In genomic region chr11:106037418-106037751, GRCm38 (mm10) we compare ENCODE assay signal across 7 mouse cellular contexts. TPM values are rescaled to one million over a fixed set of nuclear protein-coding genes. Genes with fewer than 3 reads are reported as not detected.
DNase-seq lines count a peak whose midpoint lies in the region; ATAC-seq and TF ChIP-seq lines count a peak whose summit lies in the region.

No protein-coding gene starts in this region.

- under 1% methylated on average over 13 of the region's 13 CpGs for WGBS in midbrain, embryonic 10.5 days
- WGBS in stomach, embryonic 16.5 days: 0% methylated on average over 13 of the region's 13 CpGs

- no peak for TF ChIP-seq CTCF in testis, adult 2 months (IDR thresholded peaks at IDR 0.05; ENCODE audit: control insufficient read depth, insufficient read depth, insufficient replicate concordance, low read depth, low read length)

- H3K9me3 ChIP-seq in midbrain, embryonic 10.5 days (replicated peaks): no peaks in the 10 kb centered on the region
- H3K9me3 ChIP-seq in stomach, embryonic 16.5 days (replicated peaks; ENCODE audit: control insufficient read depth, low read length): no peaks in the 10 kb centered on the region

- peak overlapping the region; percentile 87 for H3K4me3 ChIP-seq in testis, adult 2 months (ENCODE audit: control insufficient read depth, low read depth, low read length)
- peak overlapping the region; percentile 90 for H3K4me3 ChIP-seq in midbrain, embryonic 10.5 days
- peak overlapping the region; percentile 96 for H3K4me3 ChIP-seq in stomach, embryonic 16.5 days (replicated peaks; ENCODE audit: low read length)

- peak overlapping the region; percentile 79 for H3K27ac ChIP-seq in testis, adult 2 months (ENCODE audit: control insufficient read depth, insufficient read depth, low read depth, low read length)
- peak overlapping the region; percentile 90 for H3K27ac ChIP-seq in midbrain, embryonic 10.5 days (replicated peaks)
- H3K27ac ChIP-seq in stomach, embryonic 16.5 days (ENCODE audit: low read length): peak overlapping the region; percentile 91

- ATAC-seq in stomach, embryonic 16.5 days (ENCODE audit: insufficient read depth, low FRiP score): no peak

- peak overlapping the region; percentile 89 for H3K4me2 ChIP-seq in stomach, embryonic 16.5 days (ENCODE audit: low read depth, low read length)

- no peaks in the 10 kb centered on the region; the same call in none of the 2 replicates for H3K4me1 ChIP-seq in testis, adult 2 months (ENCODE audit: control insufficient read depth, insufficient read depth, low read length)
- peaks cover 30% of the 10 kb centered on the region for H3K4me1 ChIP-seq in midbrain, embryonic 10.5 days
- H3K4me1 ChIP-seq in stomach, embryonic 16.5 days (ENCODE audit: control insufficient read depth, insufficient read depth, low read length): peaks cover 7% of the 10 kb centered on the region

- TF ChIP-seq POLR2A in testis, adult 2 months (IDR thresholded peaks at IDR 0.05; ENCODE audit: control insufficient read depth, low read depth, low read length): no peak

- no peaks in the 10 kb centered on the region for H3K27me3 ChIP-seq in testis, adult 2 months (ENCODE audit: control insufficient read depth, insufficient read depth, low read length)
- no peaks in the 10 kb centered on the region for H3K27me3 ChIP-seq in midbrain, embryonic 10.5 days (ENCODE audit: low read depth, poor library complexity, severe bottlenecking)
- H3K27me3 ChIP-seq in stomach, embryonic 16.5 days (ENCODE audit: control insufficient read depth, insufficient read depth, low read length): no peaks in the 10 kb centered on the region

- H3K36me3 ChIP-seq in testis, adult 2 months (ENCODE audit: control insufficient read depth, insufficient read depth, low read length): peaks cover 2% of the 10 kb centered on the region; the same call in 1 of the 2 replicates
- peaks cover 3% of the 10 kb centered on the region; the same call in 1 of the 2 replicates for H3K36me3 ChIP-seq in midbrain, embryonic 10.5 days
- H3K36me3 ChIP-seq in stomach, embryonic 16.5 days (ENCODE audit: control insufficient read depth, insufficient read depth, low read length): no peaks in the 10 kb centered on the region

- peak overlapping the region; percentile 91 for H3K9ac ChIP-seq in stomach, embryonic 16.5 days (ENCODE audit: low read length)

- DNase-seq in testis, postnatal 10 days (ENCODE audit: low spot score): no peak
- DNase-seq in cerebellum, adult 9-11 months: peak; percentile 83
- peak; percentile 80 to 90 for DNase-seq in frontal cortex, postnatal 10 days (ENCODE audit: low spot score in 2 of 2)
- DNase-seq in left cerebral cortex, adult 18-20 months (ENCODE audit: low spot score in 2 of 2): peak; percentile 49 to 62
- DNase-seq in midbrain, embryonic 10.5 days (ENCODE audit: low spot score): peak; percentile 59

RNA-seq across cellular contexts. Expression of gene Dcaf7, which starts 0.7 kb away (rescaled TPM):
- 65.9 and 66.7 TPM in 2 replicates for polyA plus RNA-seq in testis, adult 2 months (2012; rRNA removed)
- 100 to 1,000 TPM; 128 to 138 TPM for total RNA-seq in left cerebral cortex, adult 18-20 months (2021)
- polyA plus RNA-seq in midbrain, embryonic 10.5 days (2016; fragmentation: Nextera tagmentation; extraction: Ambion mirVana): 76.8 and 98.1 TPM in 2 replicates
- polyA plus RNA-seq in stomach, embryonic 16.5 days (2015; fragmentation: Nextera tagmentation; extraction: Ambion mirVana): 53.3 and 54.3 TPM in 2 replicates

RNA-seq across cellular contexts. Expression of gene Taco1, which starts 28.5 kb away (rescaled TPM):
- polyA plus RNA-seq in testis, adult 2 months (2012; rRNA removed): 3.5 and 4.3 TPM in 2 replicates
- total RNA-seq in left cerebral cortex, adult 18-20 months (2021): 10 to 100 TPM; 17.9 to 19.7 TPM
- 13.7 and 14.1 TPM in 2 replicates for polyA plus RNA-seq in midbrain, embryonic 10.5 days (2016; fragmentation: Nextera tagmentation; extraction: Ambion mirVana)
- 10.5 and 12.2 TPM in 2 replicates for polyA plus RNA-seq in stomach, embryonic 16.5 days (2015; fragmentation: Nextera tagmentation; extraction: Ambion mirVana)

RNA-seq across cellular contexts. Expression of gene Kcnh6, which starts 29.5 kb away (rescaled TPM):
- 0.41 and 0.46 TPM in 2 replicates for polyA plus RNA-seq in testis, adult 2 months (2012; rRNA removed)
- total RNA-seq in left cerebral cortex, adult 18-20 months (2021): 1 to 10 TPM; 2.1 to 2.6 TPM
- polyA plus RNA-seq in midbrain, embryonic 10.5 days (2016; fragmentation: Nextera tagmentation; extraction: Ambion mirVana): 0.31 and 0.33 TPM in 2 replicates
- 0.46 and 0.92 TPM in 2 replicates for polyA plus RNA-seq in stomach, embryonic 16.5 days (2015; fragmentation: Nextera tagmentation; extraction: Ambion mirVana)

RNA-seq across cellular contexts. Expression of gene Ace3, which starts 42.9 kb away (rescaled TPM):
- polyA plus RNA-seq in testis, adult 2 months (2012; rRNA removed): 78.7 and 82.6 TPM in 2 replicates
- not detected for total RNA-seq in left cerebral cortex, adult 18-20 months (2021)
- polyA plus RNA-seq in midbrain, embryonic 10.5 days (2016; fragmentation: Nextera tagmentation; extraction: Ambion mirVana): not detected in 2 replicates
- polyA plus RNA-seq in stomach, embryonic 16.5 days (2015; fragmentation: Nextera tagmentation; extraction: Ambion mirVana): not detected in 2 replicates

RNA-seq across cellular contexts. Expression of gene Map3k3, which starts 47.0 kb away (rescaled TPM):
- polyA plus RNA-seq in testis, adult 2 months (2012; rRNA removed): 10.5 and 11.3 TPM in 2 replicates
- total RNA-seq in left cerebral cortex, adult 18-20 months (2021): 10 to 100 TPM; 30.7 to 31.0 TPM
- polyA plus RNA-seq in midbrain, embryonic 10.5 days (2016; fragmentation: Nextera tagmentation; extraction: Ambion mirVana): 20.6 and 21.9 TPM in 2 replicates
- 8.1 and 8.2 TPM in 2 replicates for polyA plus RNA-seq in stomach, embryonic 16.5 days (2015; fragmentation: Nextera tagmentation; extraction: Ambion mirVana)
